Mouse (Mus musculus) lung, postnatal 0 days (tissue): Measurements from ENCODE around the gene Il17rd.
A peak's percentile ranks its signal among the peaks of the same experiment; 100 is the strongest.

Experiments used
- CTCF ChIP-seq: IDR thresholded peaks from 2 replicates; pipeline ENCODE4 v1.5.1; 2016; ENCODE audit warnings: antibody characterized with exemption, mild to moderate bottlenecking
- EP300 ChIP-seq: IDR thresholded peaks from 2 replicates; pipeline ENCODE4 v1.6.1; 2016; ENCODE audit warnings: antibody characterized with exemption, mild to moderate bottlenecking, control low read depth

DNA sequence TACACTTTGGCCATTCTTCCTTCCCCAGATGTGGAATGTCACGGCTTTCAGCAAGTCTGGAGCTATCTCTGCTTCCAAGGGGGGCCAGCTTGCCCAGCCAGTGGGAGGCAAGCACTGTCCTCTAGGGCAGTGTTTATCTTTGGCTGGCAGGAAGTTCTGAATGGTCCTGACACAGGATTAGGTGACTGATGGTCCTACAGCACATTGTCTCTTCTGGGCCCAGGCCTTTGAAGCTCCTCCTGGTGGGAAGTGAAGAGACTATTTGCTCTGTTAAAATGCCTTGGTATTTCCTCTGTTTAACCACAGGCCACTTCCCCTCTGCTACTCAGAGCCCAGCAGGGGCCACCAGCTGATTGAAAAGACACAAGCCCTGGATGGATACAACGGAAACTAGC lies 6.2 kb downstream of the Il17rd start:
- TF ChIP-seq CTCF (peak; percentile 60), EP300 (peak; percentile 27; the same call in 1 of the 2 replicates)
